Mouse (Mus musculus) ES-Bruce4 (cell line): ENCODE results near the gene Chrnd. TPM values are rescaled to one million over a fixed set of nuclear protein-coding genes. Genes with fewer than 3 reads are reported as not detected.

ENCODE experiments used
- H3K27ac ChIP-seq: 2 replicates; pipeline ENCODE4 v1.5.1; 2012; ENCODE audit warnings: low read length, inconsistent platforms; ENCODE audit not compliant: insufficient read depth
- H3K27me3 ChIP-seq: 2 replicates; pipeline ENCODE4 v1.6.1; 2012; ENCODE audit warnings: mild to moderate bottlenecking, low read length, inconsistent platforms; ENCODE audit not compliant: control insufficient read depth, poor library complexity, insufficient read depth, severe bottlenecking
- H3K36me3 ChIP-seq: 2 replicates; pipeline ENCODE4 v1.6.1; 2012; ENCODE audit warnings: inconsistent platforms, mild to moderate bottlenecking, low read length, moderate library complexity; ENCODE audit not compliant: control insufficient read depth, poor library complexity, insufficient read depth, severe bottlenecking
- H3K4me1 ChIP-seq: one replicate; pipeline ENCODE4 v1.8.1; 2011; ENCODE audit warnings: low read length; ENCODE audit not compliant: control insufficient read depth, insufficient read depth
- H3K4me3 ChIP-seq: 2 replicates; pipeline ENCODE4 v1.5.1; 2011; ENCODE audit warnings: low read depth, mild to moderate bottlenecking, low read length
- H3K9ac ChIP-seq: 2 replicates; pipeline ENCODE4 v1.6.1; 2012; ENCODE audit warnings: low read depth, mild to moderate bottlenecking, inconsistent platforms; ENCODE audit not compliant: poor library complexity, severe bottlenecking
- H3K9me3 ChIP-seq: replicated peaks from 2 replicates; pipeline ENCODE4 v1.6.1; 2012; ENCODE audit warnings: mild to moderate bottlenecking, low read length, inconsistent platforms; ENCODE audit not compliant: control insufficient read depth, poor library complexity, insufficient read depth, severe bottlenecking
- CTCF ChIP-seq: IDR thresholded peaks from one replicate; pipeline ENCODE4 v1.8.1; 2011; ENCODE audit warnings: low read depth, low read length
- EP300 ChIP-seq: IDR thresholded peaks from 2 replicates; pipeline ENCODE4 v1.6.1; 2011; ENCODE audit warnings: low read depth, low read length; ENCODE audit not compliant: insufficient read depth
- POLR2A ChIP-seq: IDR thresholded peaks from one replicate; pipeline ENCODE4 v1.8.1; 2011; ENCODE audit warnings: low read length; ENCODE audit not compliant: insufficient read depth
- polyA plus RNA-seq: library from polyadenylated mRNA; stranded (reverse); fragments of >200 nt; gene quantifications from 2 replicates; pipeline ENCODE4 v1.2.4, GENCODE M21; 2011; ENCODE audit warnings: low read depth; ENCODE audit not compliant: missing spikeins, insufficient read depth, insufficient read length

Chrnd gene
- polyA plus RNA-seq, 1 experiment = not detected

- Histone ChIP-seq H3K27ac (peak overlapping the region; percentile 44), H3K9ac (no peak overlapping the region)
Observed at GRCm38 (mm10) chr1:87232197-87232596, 41.8 kb downstream of the Chrnd start.

GRCm38 (mm10) chr1:87239056-87239455, 48.6 kb downstream of the Chrnd start:
- TF ChIP-seq CTCF (peak; percentile 7), POLR2A (no peak), EP300 (no peak)
- no peaks in the 10 kb centered on the region for H3K9me3 ChIP-seq
- no peak overlapping the region for H3K4me3 ChIP-seq
- H3K27me3 ChIP-seq = no peaks in the 10 kb centered on the region
- no peak overlapping the region for H3K9ac ChIP-seq
- H3K27ac ChIP-seq = no peak overlapping the region
- peaks cover 3% of the 10 kb centered on the region for H3K4me1 ChIP-seq
- H3K36me3 ChIP-seq = peaks cover 16% of the 10 kb centered on the region

More at GRCm38 (mm10) chr1:87232197-87232596, 41.8 kb downstream of the Chrnd start:
- Histone ChIP-seq H3K27me3 (no peaks in the 10 kb centered on the region), H3K9me3 (no peaks in the 10 kb centered on the region), H3K4me3 (no peak overlapping the region), H3K36me3 (peaks cover 32% of the 10 kb centered on the region), H3K4me1 (peaks cover 27% of the 10 kb centered on the region)
- TF ChIP-seq POLR2A (no peak), EP300 (no peak), CTCF (no peak)

- H3K9ac ChIP-seq = no peak overlapping the region
- H3K27ac ChIP-seq = no peak overlapping the region
- no peaks in the 10 kb centered on the region for H3K9me3 ChIP-seq
- no peaks in the 10 kb centered on the region; the same call in 1 of the 2 replicates for H3K36me3 ChIP-seq
- H3K4me3 ChIP-seq = no peak overlapping the region
- TF ChIP-seq POLR2A (no peak), CTCF (no peak), EP300 (no peak)
- no peaks in the 10 kb centered on the region for H3K27me3 ChIP-seq
- H3K4me1 ChIP-seq = peaks cover 1% of the 10 kb centered on the region
Observed at GRCm38 (mm10) chr1:87243021-87243420, 52.6 kb downstream of the Chrnd start.

GRCm38 (mm10) chr1:87245430-87245829, 55.0 kb downstream of the Chrnd start:
- Histone ChIP-seq H3K9me3 (no peaks in the 10 kb centered on the region), H3K4me3 (no peak overlapping the region), H3K4me1 (peaks cover 1% of the 10 kb centered on the region), H3K9ac (no peak overlapping the region), H3K36me3 (no peaks in the 10 kb centered on the region), H3K27me3 (no peaks in the 10 kb centered on the region), H3K27ac (no peak overlapping the region)
- TF ChIP-seq POLR2A = no peak

GRCm38 (mm10) chr1:87245929-87246815, 55.8 kb downstream of the Chrnd start:
- H3K9me3 ChIP-seq = no peaks in the 10 kb centered on the region
- no peak overlapping the region for H3K27ac ChIP-seq
- H3K4me3 ChIP-seq = peak overlapping the region; percentile 35
- no peak overlapping the region for H3K9ac ChIP-seq
- no peaks in the 10 kb centered on the region for H3K27me3 ChIP-seq
- H3K4me1 ChIP-seq = peaks cover 1% of the 10 kb centered on the region
- no peaks in the 10 kb centered on the region for H3K36me3 ChIP-seq
- peak; percentile 96 for TF ChIP-seq CTCF
- no peak for TF ChIP-seq POLR2A

Other genes with a start within 250 kb of the Chrnd start
- not detected in 2 replicates for gene Alppl2, start 100.7 kb upstream of the Chrnd start, polyA plus RNA-seq
- gene Alpi, start 89.0 kb upstream of the Chrnd start, polyA plus RNA-seq = not detected in 2 replicates
- gene Akp3, start 65.6 kb upstream of the Chrnd start, polyA plus RNA-seq = not detected in 2 replicates
- 0.37 and 2.2 TPM in 2 replicates for gene Ecel1, start 34.1 kb upstream of the Chrnd start, polyA plus RNA-seq
- gene Prss56, start 7.3 kb upstream of the Chrnd start, polyA plus RNA-seq = 0.27 TPM in 1 of 2 replicates, not detected in the other
- gene Chrng, start 14.1 kb downstream of the Chrnd start, polyA plus RNA-seq = not detected in 2 replicates
- 191 and 201 TPM in 2 replicates for gene Eif4e2, start 23.3 kb downstream of the Chrnd start, polyA plus RNA-seq
- gene Efhd1, start 73.8 kb downstream of the Chrnd start, polyA plus RNA-seq = 1.9 and 2.2 TPM in 2 replicates
- 185 and 207 TPM in 2 replicates for gene Gigyf2, start 136.4 kb downstream of the Chrnd start, polyA plus RNA-seq
- gene Kcnj13, start 204.1 kb downstream of the Chrnd start, polyA plus RNA-seq = not detected in 2 replicates